Mouse (Mus musculus) C2C12 (cell line): ENCODE data around the gene Dhx30.

ENCODE experiments used
- CTCF ChIP-seq: IDR thresholded peaks from one replicate; pipeline ENCODE4 v1.5.1; 2011; ENCODE audit not compliant: control insufficient read depth, insufficient read depth, insufficient read length
- MAX ChIP-seq: IDR thresholded peaks from one replicate; pipeline ENCODE4 v1.6.1; 2011; ENCODE audit warnings: mild to moderate bottlenecking, control low read depth
- MYOD1 ChIP-seq: IDR thresholded peaks from one replicate; pipeline ENCODE4 v1.6.1; 2011; ENCODE audit warnings: low read depth; ENCODE audit not compliant: control insufficient read depth, insufficient read length
- USF1 ChIP-seq: IDR thresholded peaks from one replicate; pipeline ENCODE4 v1.6.1; 2011; ENCODE audit warnings: low read depth, mild to moderate bottlenecking, control low read depth, moderate library complexity

DNA sequence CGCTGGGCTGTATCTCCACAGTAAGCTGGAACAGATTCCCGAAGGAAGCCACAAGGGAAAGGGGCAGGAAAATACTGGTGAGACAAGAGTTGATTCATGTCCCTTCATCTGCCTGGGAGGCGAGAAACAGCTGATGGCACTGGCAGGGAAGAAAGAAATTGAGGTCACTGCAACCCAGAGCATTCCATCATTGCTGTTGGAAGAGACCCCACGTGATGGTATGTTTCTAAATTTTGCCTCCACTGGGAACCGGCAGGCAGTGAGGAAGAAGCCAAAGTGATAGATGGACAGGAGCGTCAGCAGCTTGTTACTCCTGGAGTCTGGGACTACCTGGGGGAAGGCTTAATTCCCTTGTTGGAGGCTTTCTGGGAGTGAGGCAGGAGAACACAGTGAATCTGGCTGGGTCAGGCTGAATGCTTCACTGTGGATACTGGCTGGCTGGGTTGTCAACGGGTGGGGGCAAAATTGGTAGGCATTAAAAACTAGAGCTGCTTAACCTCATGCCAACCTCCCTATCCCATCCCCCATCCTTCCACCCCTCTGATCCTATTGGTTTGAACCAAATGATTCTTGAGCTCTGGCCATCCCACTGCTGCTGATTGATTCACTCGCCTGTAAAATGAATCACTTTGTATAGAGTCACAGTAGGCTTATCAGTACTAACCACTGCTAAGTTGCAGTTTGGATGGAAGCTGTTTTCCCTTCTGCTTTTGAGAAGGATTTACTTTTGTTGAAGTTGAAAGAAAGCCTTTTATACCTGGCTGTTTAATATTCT lies 64.1 kb downstream of the Dhx30 start:
- TF ChIP-seq CTCF, result no peak
- no peak for TF ChIP-seq MAX
- TF ChIP-seq MYOD1, result no peak
- TF ChIP-seq USF1, result no peak
